Mouse (Mus musculus) left cerebral cortex, postnatal 36 days (tissue): ENCODE measurements around the gene Gm21885. TPM values are rescaled to one million over a fixed set of nuclear protein-coding genes. Genes with fewer than 3 reads are reported as not detected.

Source experiments
- DNase-seq, 2 experiments: peaks; one replicate each; pipeline ENCODE4 v3.0.0; 2021 to 2022; ENCODE audit warnings: low spot score in 2 of 2, mixed read lengths in 1 of 2
- intact Hi-C: fragments of 180-260 bp; cut with DNase I; formaldehyde crosslinking; loops from one replicate; pipeline ENCODE4 v1.15.1; 2025
- total RNA-seq, 2 experiments: library from RNA; stranded (reverse); gene quantifications; 2 replicates each; pipeline ENCODE4 v1.2.3; 2021

The Gm21885 gene
- total RNA-seq, 2 experiments from 2014 or later = not detected

- DNase-seq = no peak
- intact Hi-C loops = no loop called here
Observed at GRCm38 (mm10) chr11:94315308-94315707, 33.6 kb downstream of the Gm21885 start.

- intact Hi-C loops = no loop called here
- no peak for DNase-seq
Observed at GRCm38 (mm10) chr11:94316528-94316927, 34.9 kb downstream of the Gm21885 start.

GRCm38 (mm10) chr11:94317014-94317413, 35.3 kb downstream of the Gm21885 start:
- DNase-seq = no peak
- intact Hi-C loops = no loop called here

- intact Hi-C loops = no loop called here
- DNase-seq = no peak
Observed at GRCm38 (mm10) chr11:94317515-94317914, 35.8 kb downstream of the Gm21885 start.

- DNase-seq = no peak
- intact Hi-C loops = no loop called here
Observed at GRCm38 (mm10) chr11:94318056-94318455, 36.4 kb downstream of the Gm21885 start.

- intact Hi-C loops = loop anchor here (5.0 kb wide), 1 partner anchor 174 kb away; no protein-coding TSS in a partner anchor
- no peak for DNase-seq
Observed at GRCm38 (mm10) chr11:94320969-94321930, 39.6 kb downstream of the Gm21885 start.

- intact Hi-C loops = loop anchor here (5.0 kb wide), 1 partner anchor 175 kb away; no protein-coding TSS in a partner anchor
- DNase-seq = peak; percentile 96 to 97
Observed at GRCm38 (mm10) chr11:94321931-94322400, 40.3 kb downstream of the Gm21885 start, which contains the start of gene Luc7l3. Gene Luc7l3, minus strand, starts transcription at chr11:94321988.

- intact Hi-C loops = loop anchor here (5.0 kb wide), 1 partner anchor 175 kb away; no protein-coding TSS in a partner anchor
- DNase-seq = no peak
Observed at GRCm38 (mm10) chr11:94322636-94323035, 41.0 kb downstream of the Gm21885 start.

- intact Hi-C loops = loop anchor here (5.0 kb wide), 1 partner anchor 176 kb away; no protein-coding TSS in a partner anchor
- no peak for DNase-seq
Observed at GRCm38 (mm10) chr11:94323271-94323925, 41.7 kb downstream of the Gm21885 start.

GRCm38 (mm10) chr11:94324618-94325017, 42.9 kb downstream of the Gm21885 start:
- intact Hi-C loops = loop anchor here (5.0 kb wide), 2 partner anchors 87 to 177 kb away; no protein-coding TSS in a partner anchor
- no peak for DNase-seq

GRCm38 (mm10) chr11:94326961-94327411, 45.3 kb downstream of the Gm21885 start:
- intact Hi-C loops = loop anchor here (5.0 kb wide), 1 partner anchor 90 kb away; no protein-coding TSS in a partner anchor
- no peak for DNase-seq

- intact Hi-C loops = loop anchor here (2.0 to 5.0 kb wide), 2 partner anchors 91 to 221 kb away; partner anchors contain the start of gene Rsad1
- DNase-seq = peak; percentile 98 to 99
Observed at GRCm38 (mm10) chr11:94327693-94328643, 46.3 kb downstream of the Gm21885 start, which contains the start of gene Ankrd40. Gene Ankrd40, plus strand, starts transcription at chr11:94328001.

GRCm38 (mm10) chr11:94328644-94329025, 47.0 kb downstream of the Gm21885 start:
- peak in 1 of 2 experiments; percentile 42 for DNase-seq
- intact Hi-C loops = loop anchor here (2.0 to 5.0 kb wide), 2 partner anchors 91 to 220 kb away; partner anchors contain the start of gene Rsad1

- peak; percentile 53 to 57 for DNase-seq
- intact Hi-C loops = loop anchor here (2.0 to 5.0 kb wide), 2 partner anchors 92 to 219 kb away; partner anchors contain the start of gene Rsad1
Observed at GRCm38 (mm10) chr11:94329270-94329891, 47.7 kb downstream of the Gm21885 start.

- intact Hi-C loops = loop anchor here (2.0 to 5.0 kb wide), 2 partner anchors 77 to 145 kb away; partner anchors contain the start of gene Cacna1g
- DNase-seq = no peak
Observed at GRCm38 (mm10) chr11:94330211-94330610, 48.5 kb downstream of the Gm21885 start.

- DNase-seq = no peak
- intact Hi-C loops = loop anchor here (5.0 kb wide), 1 partner anchor 75 kb away; no protein-coding TSS in a partner anchor
Observed at GRCm38 (mm10) chr11:94332726-94333125, 51.1 kb downstream of the Gm21885 start.

GRCm38 (mm10) chr11:94334386-94334968, 52.8 kb downstream of the Gm21885 start:
- intact Hi-C loops = loop anchor here (5.0 kb wide), 1 partner anchor 73 kb away; no protein-coding TSS in a partner anchor
- no peak for DNase-seq
